Mouse (Mus musculus) erythroblast, embryonic 14.5 days (primary cell): ENCODE measurements around the gene Kiss1r. TPM values are rescaled to one million over a fixed set of nuclear protein-coding genes. Genes with fewer than 3 reads are reported as not detected.

ENCODE experiments used
- H3K27me3 ChIP-seq: 2 replicates; pipeline ENCODE4 v1.6.1; 2012; ENCODE audit warnings: inconsistent platforms; ENCODE audit not compliant: control insufficient read depth
- H3K36me3 ChIP-seq: 2 replicates; pipeline ENCODE4 v1.6.1; 2012; ENCODE audit warnings: mild to moderate bottlenecking, inconsistent platforms; ENCODE audit not compliant: control insufficient read depth
- H3K4me1 ChIP-seq: 2 replicates; pipeline ENCODE4 v1.6.1; 2012; ENCODE audit warnings: inconsistent platforms; ENCODE audit not compliant: control insufficient read depth
- H3K4me3 ChIP-seq: replicated peaks from 2 replicates; pipeline ENCODE3; 2012; ENCODE audit warnings: moderate library complexity, mild to moderate bottlenecking, inconsistent platforms
- H3K9me3 ChIP-seq: 2 replicates; pipeline ENCODE4 v1.6.1; 2012; ENCODE audit warnings: low read length, inconsistent platforms, mixed read lengths; ENCODE audit not compliant: control insufficient read depth
- GATA1 ChIP-seq: IDR thresholded peaks from 2 replicates; pipeline ENCODE4 v1.6.1; 2012; ENCODE audit warnings: low read length, inconsistent platforms, mixed read lengths
- TAL1 ChIP-seq: IDR thresholded peaks from 3 replicates; pipeline ENCODE4 v1.6.1; 2012; ENCODE audit warnings: low read length, inconsistent platforms, mixed read lengths
- polyA plus RNA-seq: library from polyadenylated mRNA; stranded (reverse); fragments of >175 nt; gene quantifications from 2 replicates; pipeline ENCODE4 v1.2.3, GENCODE M21; 2012

The Kiss1r gene
- polyA plus RNA-seq, 1 experiment: 0.01 TPM

GRCm38 (mm10) chr10:79971183-79971497 is 54.4 kb downstream of the Kiss1r start:
- no peak for TF ChIP-seq GATA1
- no peak for TF ChIP-seq TAL1
- Histone ChIP-seq H3K9me3 (peaks cover 39% of the 10 kb centered on the region), H3K36me3 (peaks cover 49% of the 10 kb centered on the region), H3K4me3 (no peak overlapping the region), H3K27me3 (peaks cover 54% of the 10 kb centered on the region), H3K4me1 (peaks cover 8% of the 10 kb centered on the region)

Other genes starting within 250 kb of the Kiss1r start
- gene Tpgs1, start 247.6 kb upstream of the Kiss1r start, polyA plus RNA-seq: 15.5 and 17.8 TPM in 2 replicates
- gene Cdc34, start 234.8 kb upstream of the Kiss1r start, polyA plus RNA-seq: 65.0 and 72.0 TPM in 2 replicates
- gene Gzmm, start 228.0 kb upstream of the Kiss1r start, polyA plus RNA-seq: 0.08 and 0.09 TPM in 2 replicates
- gene Bsg, start 212.5 kb upstream of the Kiss1r start, polyA plus RNA-seq: 836 and 840 TPM in 2 replicates
- gene Hcn2, start 200.3 kb upstream of the Kiss1r start, polyA plus RNA-seq: 0.08 and 0.15 TPM in 2 replicates
- gene Polrmt, start 170.4 kb upstream of the Kiss1r start, polyA plus RNA-seq: 2.1 and 2.5 TPM in 2 replicates
- gene Fgf22, start 161.9 kb upstream of the Kiss1r start, polyA plus RNA-seq: not detected in 2 replicates
- gene Rnf126, start 150.0 kb upstream of the Kiss1r start, polyA plus RNA-seq: 35.3 and 45.1 TPM in 2 replicates
- gene Fstl3, start 139.7 kb upstream of the Kiss1r start, polyA plus RNA-seq: 0.02 and 0.04 TPM in 2 replicates
- 0.02 TPM in 1 of 2 replicates, not detected in the other for gene Prss57, start 126.0 kb upstream of the Kiss1r start, polyA plus RNA-seq
- gene Palm, start 123.4 kb upstream of the Kiss1r start, polyA plus RNA-seq: 0.34 and 0.52 TPM in 2 replicates
- not detected in 2 replicates for gene Misp, start 96.0 kb upstream of the Kiss1r start, polyA plus RNA-seq
- 46.1 and 67.9 TPM in 2 replicates for gene Ptbp1, start 62.5 kb upstream of the Kiss1r start, polyA plus RNA-seq
- 3.5 TPM in 2 replicates for gene Prtn3, start 42.5 kb upstream of the Kiss1r start, polyA plus RNA-seq
- 0.06 and 0.11 TPM in 2 replicates for gene Plppr3, start 42.3 kb upstream of the Kiss1r start, polyA plus RNA-seq
- 1.5 and 1.8 TPM in 2 replicates for gene Elane, start 30.7 kb upstream of the Kiss1r start, polyA plus RNA-seq
- gene Cfd, start 26.1 kb upstream of the Kiss1r start, polyA plus RNA-seq: not detected in 2 replicates
- 4.1 and 4.9 TPM in 2 replicates for gene Med16, start 8.0 kb upstream of the Kiss1r start, polyA plus RNA-seq
- gene Gm26602, start 6.1 kb upstream of the Kiss1r start, polyA plus RNA-seq: 0.21 TPM in 1 of 2 replicates, not detected in the other
- gene R3hdm4, start 4.2 kb downstream of the Kiss1r start, polyA plus RNA-seq: 9.9 and 13.0 TPM in 2 replicates
- gene Arid3a, start 10.1 kb downstream of the Kiss1r start, polyA plus RNA-seq: 1.0 and 1.4 TPM in 2 replicates
- gene Wdr18, start 43.2 kb downstream of the Kiss1r start, polyA plus RNA-seq: 4.4 and 4.9 TPM in 2 replicates
- gene Grin3b, start 53.7 kb downstream of the Kiss1r start, polyA plus RNA-seq: 0.01 TPM in 1 of 2 replicates, not detected in the other
- 47.6 and 49.5 TPM in 2 replicates for gene Tmem259, start 67.4 kb downstream of the Kiss1r start, polyA plus RNA-seq
- gene Cnn2, start 71.6 kb downstream of the Kiss1r start, polyA plus RNA-seq: 0.59 and 0.74 TPM in 2 replicates
- gene Abca7, start 79.5 kb downstream of the Kiss1r start, polyA plus RNA-seq: 7.6 and 7.9 TPM in 2 replicates
- gene Arhgap45, start 99.7 kb downstream of the Kiss1r start, polyA plus RNA-seq: 1.5 and 1.7 TPM in 2 replicates
- gene Polr2e, start 122.8 kb downstream of the Kiss1r start, polyA plus RNA-seq: 11.9 and 17.1 TPM in 2 replicates
- gene Gpx4, start 130.2 kb downstream of the Kiss1r start, polyA plus RNA-seq: 551 and 700 TPM in 2 replicates
- 3.4 and 3.9 TPM in 2 replicates for gene Sbno2, start 188.6 kb downstream of the Kiss1r start, polyA plus RNA-seq
- gene Stk11, start 198.8 kb downstream of the Kiss1r start, polyA plus RNA-seq: 69.2 and 71.6 TPM in 2 replicates
- gene Atp5d, start 221.7 kb downstream of the Kiss1r start, polyA plus RNA-seq: 139 and 144 TPM in 2 replicates
- gene Cbarp, start 223.9 kb downstream of the Kiss1r start, polyA plus RNA-seq: 0.15 and 0.52 TPM in 2 replicates
- gene Midn, start 231.3 kb downstream of the Kiss1r start, polyA plus RNA-seq: 7.0 and 9.3 TPM in 2 replicates
- 3.9 and 4.3 TPM in 2 replicates for gene Cirbp, start 249.0 kb downstream of the Kiss1r start, polyA plus RNA-seq